Mouse (Mus musculus) midbrain, embryonic 10.5 days (tissue): ENCODE results near the gene Fbxo47. TPM values are rescaled to one million over a fixed set of nuclear protein-coding genes. Genes with fewer than 3 reads are reported as not detected.

ENCODE experiments used
- DNase-seq: peaks from one replicate; pipeline ENCODE4 v3.0.0-alpha.2; 2017; ENCODE audit warnings: low spot score
- H3K27ac ChIP-seq: fragments of 300-500 bp; sonication (generic); replicated peaks from 2 replicates; pipeline ENCODE4 v1.5.1; 2016; ENCODE audit warnings: mild to moderate bottlenecking
- H3K27me3 ChIP-seq: fragments of 300-500 bp; sonication (generic); 2 replicates; pipeline ENCODE4 v1.6.1; 2016; ENCODE audit warnings: low read depth, mild to moderate bottlenecking; ENCODE audit not compliant: poor library complexity, severe bottlenecking
- H3K36me3 ChIP-seq: fragments of 300-500 bp; sonication (generic); 2 replicates; pipeline ENCODE4 v1.6.1; 2016; ENCODE audit warnings: mild to moderate bottlenecking, moderate library complexity
- H3K4me1 ChIP-seq: fragments of 300-500 bp; sonication (generic); 2 replicates; pipeline ENCODE4 v1.6.1; 2016
- H3K4me3 ChIP-seq: fragments of 300-500 bp; sonication (generic); 2 replicates; pipeline ENCODE4 v1.5.1; 2016; ENCODE audit warnings: mild to moderate bottlenecking, moderate library complexity
- H3K9me3 ChIP-seq: fragments of 300-500 bp; sonication (generic); replicated peaks from 2 replicates; pipeline ENCODE4 v1.6.1; 2016; ENCODE audit warnings: mild to moderate bottlenecking
- WGBS: fragments of 180-500 bp; shearing (Covaris S2); methylation state at CpG from one replicate; pipeline ENCODE4 v1.1.7; 2016; 5-methylcytosine and 5-hydroxymethylcytosine counted together
- polyA plus RNA-seq: library from polyadenylated mRNA; unstranded; fragments of >200 nt; fragmentation: Nextera tagmentation; extraction: Ambion mirVana; gene quantifications from 2 replicates; pipeline ENCODE4 v1.2.1, GENCODE M21; 2016

Gene Fbxo47
- 0.38 and 0.40 TPM in 2 replicates for polyA plus RNA-seq

GRCm38 (mm10) chr11:97883918-97884600 is at the start of gene Fbxo47:
Gene Fbxo47, minus strand, starts transcription at chr11:97884154.
- Histone ChIP-seq H3K27ac (peak within 1 kb of the TSS; percentile 89), H3K27me3 (no peaks in the 10 kb centered on the region), H3K4me3 (peak within 1 kb of the TSS; percentile 68), H3K36me3 (no peaks in the 10 kb centered on the region), H3K4me1 (0 out of 2 replicates have a peak, but pooled peaks cover 4% of the 10 kb centered on the region), H3K9me3 (no peaks in the 10 kb centered on the region; the same call in 1 of the 2 replicates)
- peak; percentile 97 for DNase-seq
- WGBS: under 1% methylated on average over 37 of the region's 37 CpGs

GRCm38 (mm10) chr11:97933553-97933952 is 49.6 kb upstream of the Fbxo47 start:
- Histone ChIP-seq H3K9me3 (no peaks in the 10 kb centered on the region), H3K4me3 (no peak overlapping the region), H3K27ac (no peak overlapping the region), H3K36me3 (no peaks in the 10 kb centered on the region), H3K27me3 (no peaks in the 10 kb centered on the region), H3K4me1 (no peaks in the 10 kb centered on the region)
- WGBS: 71% methylated on average over 1 of the region's 1 CpGs
- DNase-seq: no peak

GRCm38 (mm10) chr11:97928905-97929304 is 45.0 kb upstream of the Fbxo47 start:
- Histone ChIP-seq H3K27ac (no peak overlapping the region), H3K4me3 (no peak overlapping the region), H3K4me1 (no peaks in the 10 kb centered on the region), H3K27me3 (no peaks in the 10 kb centered on the region), H3K36me3 (no peaks in the 10 kb centered on the region), H3K9me3 (no peaks in the 10 kb centered on the region)
- no peak for DNase-seq
- 70% methylated on average over 4 of the region's 4 CpGs for WGBS

DNA sequence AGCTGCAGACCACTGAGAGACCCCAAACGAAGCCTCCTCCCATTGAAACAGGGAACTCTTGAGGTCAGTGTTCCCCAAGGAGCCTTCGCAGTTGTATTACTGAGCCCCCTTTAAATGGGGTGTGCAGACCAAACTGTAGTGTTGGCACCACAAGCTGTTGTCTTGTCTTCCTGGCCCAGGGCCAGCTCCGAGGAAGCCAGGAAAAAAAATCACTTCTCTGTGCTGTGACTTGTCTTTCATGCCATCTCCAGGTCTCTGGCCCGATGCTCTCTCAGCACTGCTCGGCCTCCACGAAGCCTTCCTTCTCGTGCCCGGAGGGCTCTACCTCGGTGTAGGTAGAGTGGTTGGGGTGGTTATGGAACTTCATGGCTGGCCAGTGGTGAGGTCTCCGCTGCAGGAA is 40.3 kb upstream of the Fbxo47 start:
- DNase-seq: no peak
- Histone ChIP-seq H3K36me3 (no peaks in the 10 kb centered on the region), H3K9me3 (no peaks in the 10 kb centered on the region), H3K27ac (no peak overlapping the region), H3K4me1 (no peaks in the 10 kb centered on the region), H3K27me3 (no peaks in the 10 kb centered on the region), H3K4me3 (no peak overlapping the region)
- WGBS: 92% methylated on average over 10 of the region's 10 CpGs

GRCm38 (mm10) chr11:97923639-97924038 is 39.7 kb upstream of the Fbxo47 start:
- WGBS: 88% methylated on average over 9 of the region's 9 CpGs

DNA sequence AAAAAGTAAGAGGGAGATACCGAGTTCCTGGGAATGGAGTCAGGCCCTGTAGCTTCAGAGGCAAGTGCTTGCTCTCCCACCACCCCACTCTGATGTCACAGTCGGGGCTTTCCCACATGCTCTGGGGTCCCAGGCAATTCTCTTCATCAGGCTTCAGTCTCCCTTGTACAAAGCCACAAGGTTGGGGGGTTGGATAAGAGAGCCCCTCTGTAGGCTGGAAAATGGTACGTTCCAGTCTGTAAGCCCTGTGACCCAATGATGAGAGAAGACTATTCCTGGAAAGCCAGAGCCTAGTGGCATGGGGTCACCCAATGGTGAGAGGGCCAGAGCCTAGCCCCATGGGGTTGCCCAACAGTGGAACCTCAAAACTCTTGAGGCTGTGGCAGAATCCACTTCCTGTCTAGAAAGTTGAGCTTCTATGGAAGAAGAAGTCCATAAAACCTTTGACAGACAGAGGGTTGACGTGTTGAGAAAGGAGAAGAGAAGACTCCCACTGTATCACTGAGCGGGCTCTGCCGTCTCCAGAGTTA is 32.1 kb upstream of the Fbxo47 start:
- H3K4me1 ChIP-seq: peaks cover 9% of the 10 kb centered on the region
- DNase-seq: no peak
- no peaks in the 10 kb centered on the region for H3K27me3 ChIP-seq
- no peaks in the 10 kb centered on the region for H3K36me3 ChIP-seq
- no peaks in the 10 kb centered on the region for H3K9me3 ChIP-seq
- WGBS: 93% methylated on average over 6 of the region's 6 CpGs
- no peak overlapping the region for H3K4me3 ChIP-seq
- no peak overlapping the region for H3K27ac ChIP-seq

More at GRCm38 (mm10) chr11:97923639-97924038, 39.7 kb upstream of the Fbxo47 start:
- no peak overlapping the region for H3K27ac ChIP-seq
- no peaks in the 10 kb centered on the region for H3K36me3 ChIP-seq
- no peaks in the 10 kb centered on the region for H3K4me1 ChIP-seq
- no peak overlapping the region for H3K4me3 ChIP-seq
- H3K9me3 ChIP-seq: no peaks in the 10 kb centered on the region
- H3K27me3 ChIP-seq: no peaks in the 10 kb centered on the region
- DNase-seq: no peak

DNA sequence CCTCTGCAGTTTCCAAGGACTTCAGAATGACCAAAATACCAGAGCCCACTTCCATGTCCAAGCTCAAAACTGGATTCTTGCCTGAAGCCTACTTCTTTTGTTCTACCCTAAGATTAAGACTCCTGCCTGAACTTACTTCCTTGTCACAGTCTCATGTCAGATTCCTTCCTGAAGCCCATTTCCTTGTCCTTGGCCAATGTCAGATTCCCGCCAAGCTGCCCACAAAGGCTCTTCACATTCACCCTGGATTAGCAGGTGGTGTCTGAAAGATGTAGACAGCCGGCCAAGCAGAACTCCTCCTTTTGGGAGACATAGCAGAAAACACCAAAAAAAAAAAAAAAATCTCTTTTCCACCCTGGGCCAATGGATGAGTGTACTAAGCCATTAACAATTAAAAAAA is 31.5 kb upstream of the Fbxo47 start:
- H3K4me1 ChIP-seq: peaks cover 12% of the 10 kb centered on the region
- no peaks in the 10 kb centered on the region for H3K36me3 ChIP-seq
- no peaks in the 10 kb centered on the region for H3K27me3 ChIP-seq
- 84% methylated on average over 2 of the region's 2 CpGs for WGBS
- no peaks in the 10 kb centered on the region for H3K9me3 ChIP-seq
- no peak overlapping the region for H3K27ac ChIP-seq
- DNase-seq: no peak
- no peak overlapping the region for H3K4me3 ChIP-seq

DNA sequence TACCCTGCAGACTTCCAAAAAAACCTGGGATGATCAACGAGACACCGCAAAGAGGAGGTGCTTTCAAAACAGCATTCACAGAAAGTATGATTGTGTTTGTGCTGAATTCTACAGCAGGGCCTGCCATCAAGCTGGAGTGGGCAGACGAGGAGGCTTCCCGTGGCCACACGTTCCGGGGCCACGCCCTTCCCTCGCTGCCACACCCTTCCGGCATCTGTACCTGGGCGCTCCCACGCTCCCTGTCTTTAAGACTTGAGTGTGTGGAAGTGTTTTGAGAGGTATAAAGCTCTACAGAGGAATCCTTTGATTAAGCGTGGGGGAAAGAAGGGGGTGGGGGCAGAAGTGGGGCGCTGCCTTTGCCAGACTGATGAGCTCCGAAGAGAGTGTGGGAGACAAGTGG is 29.2 kb upstream of the Fbxo47 start:
- DNase-seq: no peak
- no peaks in the 10 kb centered on the region for H3K36me3 ChIP-seq
- no peaks in the 10 kb centered on the region for H3K27me3 ChIP-seq
- H3K4me1 ChIP-seq: peaks cover 12% of the 10 kb centered on the region
- 91% methylated on average over 14 of the region's 14 CpGs for WGBS
- no peak overlapping the region for H3K4me3 ChIP-seq
- H3K27ac ChIP-seq: no peak overlapping the region
- no peaks in the 10 kb centered on the region for H3K9me3 ChIP-seq

DNA sequence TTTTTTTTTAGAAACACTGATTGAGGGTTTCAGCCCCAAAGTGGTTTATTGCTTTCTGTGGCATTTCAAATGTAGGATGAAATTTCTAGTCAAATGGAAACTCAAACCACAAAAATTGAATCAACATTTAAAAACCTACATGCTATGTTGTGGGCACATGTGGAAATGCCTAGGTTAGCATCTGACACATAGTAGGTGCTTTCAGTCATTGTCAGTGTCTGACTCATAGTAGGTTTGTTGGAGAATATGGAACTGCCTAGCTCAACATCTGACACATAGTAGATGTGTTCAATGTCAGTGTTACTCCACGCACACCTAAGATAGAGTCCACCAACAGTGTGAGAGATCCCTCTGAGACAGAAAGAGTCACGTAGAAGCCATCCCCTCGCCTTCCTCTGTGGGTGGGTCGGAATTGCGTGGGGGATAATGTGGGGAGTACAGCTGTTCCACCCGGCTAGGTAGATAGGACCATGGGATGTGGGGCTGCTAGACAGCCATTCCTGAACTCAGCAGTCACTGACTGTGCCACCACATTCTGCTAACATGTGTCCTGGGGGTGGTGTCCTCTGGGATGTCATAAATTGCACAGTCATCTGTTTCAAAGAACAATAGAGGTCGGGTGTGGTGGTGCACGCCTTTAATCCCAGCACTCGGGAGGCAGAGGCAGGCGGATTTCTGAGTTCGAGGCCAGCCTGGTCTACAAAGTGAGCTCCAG is 24.8 kb upstream of the Fbxo47 start:
- DNase-seq: no peak
- WGBS: 90% methylated on average over 11 of the region's 11 CpGs
- H3K4me3 ChIP-seq: no peak overlapping the region
- H3K9me3 ChIP-seq: no peaks in the 10 kb centered on the region
- no peaks in the 10 kb centered on the region for H3K27me3 ChIP-seq
- H3K4me1 ChIP-seq: peaks cover 8% of the 10 kb centered on the region
- H3K36me3 ChIP-seq: no peaks in the 10 kb centered on the region
- no peak overlapping the region for H3K27ac ChIP-seq

DNA sequence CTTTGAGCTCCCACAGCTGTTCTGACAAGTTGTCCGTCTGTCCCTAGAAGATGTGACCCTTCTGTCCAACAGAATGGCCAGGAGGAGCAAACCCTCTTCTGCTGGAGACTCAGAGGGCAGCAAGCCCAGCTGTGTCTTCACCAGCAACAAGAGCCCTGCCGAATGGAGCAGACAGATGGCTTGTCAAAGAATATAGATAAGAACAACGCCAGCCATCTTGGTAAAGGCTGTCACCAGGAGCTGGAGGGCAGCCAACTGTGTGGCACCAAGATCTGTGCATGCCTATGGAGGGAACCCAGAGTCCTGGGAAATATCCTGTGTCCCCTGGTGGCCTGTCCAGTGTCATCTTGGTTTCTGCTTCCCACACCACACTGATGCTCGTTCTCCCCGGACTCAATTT is 24.0 kb upstream of the Fbxo47 start:
- H3K9me3 ChIP-seq: no peaks in the 10 kb centered on the region
- H3K27ac ChIP-seq: no peak overlapping the region
- H3K27me3 ChIP-seq: no peaks in the 10 kb centered on the region
- H3K4me1 ChIP-seq: peaks cover 7% of the 10 kb centered on the region
- WGBS: 90% methylated on average over 5 of the region's 5 CpGs
- no peak for DNase-seq
- H3K36me3 ChIP-seq: no peaks in the 10 kb centered on the region
- no peak overlapping the region for H3K4me3 ChIP-seq

DNA sequence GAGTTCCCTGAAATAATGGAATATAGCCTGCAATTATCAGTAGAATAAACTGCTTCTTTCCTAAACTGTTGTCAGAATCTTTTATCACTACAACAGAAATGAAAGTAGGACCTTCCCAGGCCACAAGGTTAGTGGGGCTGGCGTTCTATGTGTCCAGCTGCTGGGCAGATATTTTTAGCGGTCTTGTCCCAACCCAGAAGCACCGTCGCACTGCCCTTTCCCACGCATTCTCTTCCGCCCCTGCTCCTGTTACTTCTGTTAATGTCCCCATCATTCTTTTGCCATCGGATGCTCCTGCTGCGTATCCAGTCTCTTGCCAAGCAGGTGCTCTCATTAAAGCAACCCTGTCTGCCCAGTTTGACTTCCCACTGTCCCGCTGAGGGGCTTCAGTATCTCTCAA is 23.0 kb upstream of the Fbxo47 start:
- H3K4me1 ChIP-seq: peaks cover 7% of the 10 kb centered on the region
- no peak overlapping the region for H3K4me3 ChIP-seq
- WGBS: 90% methylated on average over 9 of the region's 9 CpGs
- H3K27ac ChIP-seq: no peak overlapping the region
- no peaks in the 10 kb centered on the region for H3K36me3 ChIP-seq
- H3K27me3 ChIP-seq: no peaks in the 10 kb centered on the region
- H3K9me3 ChIP-seq: no peaks in the 10 kb centered on the region
- DNase-seq: no peak

DNA sequence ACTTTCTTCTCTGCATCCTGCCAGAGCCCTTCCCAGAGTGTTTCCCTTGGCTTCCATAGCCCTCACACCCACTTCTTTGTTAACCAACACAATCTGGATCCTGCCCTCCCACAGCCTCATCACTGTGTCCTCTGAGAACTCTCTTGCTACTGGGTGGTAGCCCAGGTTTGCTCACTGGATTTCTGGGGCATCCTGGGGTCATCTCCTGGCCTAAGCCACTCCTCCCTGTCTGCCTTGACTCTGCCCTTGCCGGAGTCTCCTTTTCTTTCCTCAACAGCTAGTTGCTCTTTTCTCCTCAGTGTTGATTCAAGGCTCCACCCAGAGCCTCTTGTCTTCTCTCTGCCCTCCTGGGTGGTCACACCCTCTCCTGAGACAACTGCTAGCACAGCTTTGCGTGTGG is 22.0 kb upstream of the Fbxo47 start:
- no peak overlapping the region for H3K27ac ChIP-seq
- WGBS: 63% methylated on average over 2 of the region's 2 CpGs
- H3K4me3 ChIP-seq: no peak overlapping the region
- H3K27me3 ChIP-seq: no peaks in the 10 kb centered on the region
- H3K4me1 ChIP-seq: peaks cover 2% of the 10 kb centered on the region; the same call in 1 of the 2 replicates
- no peaks in the 10 kb centered on the region for H3K9me3 ChIP-seq
- DNase-seq: no peak
- H3K36me3 ChIP-seq: no peaks in the 10 kb centered on the region

DNA sequence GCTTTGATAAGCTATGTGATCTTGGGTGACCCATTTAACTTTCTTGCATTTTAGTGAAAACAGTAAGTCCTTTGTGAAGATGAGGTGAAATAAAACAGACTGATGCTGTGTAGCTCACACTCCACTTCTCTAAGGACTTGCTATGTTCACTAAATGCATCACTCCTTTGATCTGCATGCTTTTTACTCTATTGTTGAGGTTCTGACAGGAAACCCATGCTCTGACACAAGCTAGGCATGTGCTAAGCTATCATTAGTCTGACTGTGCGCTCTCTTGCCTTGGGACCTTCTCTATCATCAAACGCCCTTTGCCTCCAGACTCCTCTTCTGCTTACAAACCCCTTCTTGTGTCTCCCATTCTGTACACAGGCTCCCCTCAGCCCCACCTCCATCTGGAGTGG is 21.6 kb upstream of the Fbxo47 start:
- H3K4me3 ChIP-seq: no peak overlapping the region
- H3K36me3 ChIP-seq: no peaks in the 10 kb centered on the region
- no peaks in the 10 kb centered on the region for H3K4me1 ChIP-seq
- no peak for DNase-seq
- no peak overlapping the region for H3K27ac ChIP-seq
- 86% methylated on average over 2 of the region's 2 CpGs for WGBS
- H3K27me3 ChIP-seq: no peaks in the 10 kb centered on the region
- H3K9me3 ChIP-seq: no peaks in the 10 kb centered on the region
